Mouse (Mus musculus) embryonic facial prominence, embryonic 13.5 days (tissue): ENCODE results near the gene Spint5. TPM values are rescaled to one million over a fixed set of nuclear protein-coding genes. Genes with fewer than 3 reads are reported as not detected.
A peak's percentile ranks its signal among the peaks of the same experiment; 100 is the strongest.

Source experiments
- ATAC-seq: fragments of 200-750 bp; cut with Nextera tagmentation; 2 replicates; pipeline ENCODE4 v1.8.0; 2017; ENCODE audit warnings: low read depth; ENCODE audit not compliant: insufficient number of reproducible peaks, insufficient read depth, low FRiP score, low TSS enrichment
- H3K27ac ChIP-seq: fragments of 300-500 bp; sonication (generic); 2 replicates; pipeline ENCODE4 v1.5.1; 2015; ENCODE audit warnings: moderate library complexity, mild to moderate bottlenecking, inconsistent platforms
- H3K27me3 ChIP-seq: fragments of 300-500 bp; sonication (generic); 2 replicates; pipeline ENCODE4 v1.6.1; 2015; ENCODE audit warnings: mild to moderate bottlenecking, inconsistent platforms
- H3K36me3 ChIP-seq: fragments of 300-500 bp; sonication (generic); 2 replicates; pipeline ENCODE4 v1.6.1; 2015; ENCODE audit warnings: mild to moderate bottlenecking, inconsistent platforms
- H3K4me1 ChIP-seq: fragments of 300-500 bp; sonication (generic); 2 replicates; pipeline ENCODE4 v1.6.1; 2015; ENCODE audit warnings: inconsistent platforms
- H3K4me2 ChIP-seq: fragments of 300-500 bp; sonication (generic); 2 replicates; pipeline ENCODE4 v1.6.1; 2015; ENCODE audit warnings: moderate library complexity, mild to moderate bottlenecking, inconsistent platforms
- H3K4me3 ChIP-seq: fragments of 300-500 bp; sonication (generic); 2 replicates; pipeline ENCODE4 v1.5.1; 2015; ENCODE audit warnings: mild to moderate bottlenecking, inconsistent platforms
- H3K9ac ChIP-seq: fragments of 300-500 bp; sonication (generic); 2 replicates; pipeline ENCODE4 v1.6.1; 2015; ENCODE audit warnings: mild to moderate bottlenecking, inconsistent platforms
- H3K9me3 ChIP-seq: fragments of 300-500 bp; sonication (generic); 2 replicates; pipeline ENCODE4 v1.6.1; 2016; ENCODE audit warnings: inconsistent platforms
- WGBS: fragments of 180-500 bp; shearing (Covaris S2); methylation state at CpG from one replicate; pipeline ENCODE4 v1.1.7; 2015; ENCODE audit warnings: mixed read lengths; 5-methylcytosine and 5-hydroxymethylcytosine counted together
- polyA plus RNA-seq: library from polyadenylated mRNA; unstranded; fragments of >200 nt; fragmentation: Nextera tagmentation; extraction: Ambion mirVana; gene quantifications from 2 replicates; pipeline ENCODE4 v1.2.1, GENCODE M21; 2015

Gene Spint5
- polyA plus RNA-seq, 1 experiment from 2014 or later: not detected

DNA sequence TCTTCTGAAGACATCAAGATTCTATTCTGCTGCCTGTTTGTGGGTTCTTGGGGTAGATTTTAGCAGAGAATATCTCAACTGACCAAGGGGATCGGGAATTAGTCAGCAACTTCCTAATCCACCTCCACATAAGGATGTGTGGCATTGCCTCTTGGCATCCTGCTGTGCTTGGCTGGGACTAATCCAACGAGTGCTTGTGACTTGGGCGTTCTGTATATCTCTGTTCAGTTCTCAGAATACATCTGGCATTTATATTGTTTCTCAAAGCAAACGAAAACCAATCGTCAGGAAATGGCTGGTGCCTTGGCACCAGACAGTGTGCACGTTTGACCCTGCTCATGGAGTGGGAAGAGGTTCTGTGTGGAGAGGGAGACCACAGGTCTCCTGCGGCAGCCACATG is 24.8 kb downstream of the Spint5 start:
- Histone ChIP-seq H3K9ac (no peak overlapping the region), H3K4me2 (no peak overlapping the region), H3K27me3 (no peaks in the 10 kb centered on the region), H3K4me3 (no peak overlapping the region), H3K9me3 (no peaks in the 10 kb centered on the region), H3K36me3 (no peaks in the 10 kb centered on the region), H3K27ac (no peak overlapping the region), H3K4me1 (peaks cover under 1% of the 10 kb centered on the region; the same call in 1 of the 2 replicates)
- 37% methylated on average over 7 of the region's 7 CpGs for WGBS
- ATAC-seq: no peak

DNA sequence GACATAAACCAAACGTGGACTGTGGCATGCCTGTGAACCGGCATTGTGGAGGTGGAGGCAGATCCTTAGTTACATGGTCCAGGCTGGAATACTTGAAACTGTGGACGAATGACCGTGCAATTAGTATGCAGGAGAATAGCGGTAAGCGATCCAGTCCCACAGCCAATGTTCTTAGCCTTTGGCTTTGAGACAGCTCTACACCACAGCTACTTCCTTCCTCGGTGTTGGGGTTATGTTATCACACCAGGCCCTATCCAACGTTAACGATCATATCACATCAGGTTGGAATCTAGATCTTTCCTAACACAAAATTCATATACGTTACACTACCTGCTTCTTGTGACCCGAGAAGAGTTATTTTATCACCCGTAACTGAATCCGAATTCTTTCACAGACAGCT is 29.9 kb downstream of the Spint5 start:
- ATAC-seq: no peak
- H3K27ac ChIP-seq: no peak overlapping the region
- peaks cover 24% of the 10 kb centered on the region for H3K36me3 ChIP-seq
- 71% methylated on average over 13 of the region's 13 CpGs for WGBS
- no peaks in the 10 kb centered on the region; the same call in 1 of the 2 replicates for H3K27me3 ChIP-seq
- no peaks in the 10 kb centered on the region for H3K9me3 ChIP-seq
- peak overlapping the region; percentile 96 for H3K9ac ChIP-seq
- peak overlapping the region; percentile 91 for H3K4me3 ChIP-seq
- peak overlapping the region; percentile 83 for H3K4me2 ChIP-seq
- peaks cover 18% of the 10 kb centered on the region for H3K4me1 ChIP-seq

DNA sequence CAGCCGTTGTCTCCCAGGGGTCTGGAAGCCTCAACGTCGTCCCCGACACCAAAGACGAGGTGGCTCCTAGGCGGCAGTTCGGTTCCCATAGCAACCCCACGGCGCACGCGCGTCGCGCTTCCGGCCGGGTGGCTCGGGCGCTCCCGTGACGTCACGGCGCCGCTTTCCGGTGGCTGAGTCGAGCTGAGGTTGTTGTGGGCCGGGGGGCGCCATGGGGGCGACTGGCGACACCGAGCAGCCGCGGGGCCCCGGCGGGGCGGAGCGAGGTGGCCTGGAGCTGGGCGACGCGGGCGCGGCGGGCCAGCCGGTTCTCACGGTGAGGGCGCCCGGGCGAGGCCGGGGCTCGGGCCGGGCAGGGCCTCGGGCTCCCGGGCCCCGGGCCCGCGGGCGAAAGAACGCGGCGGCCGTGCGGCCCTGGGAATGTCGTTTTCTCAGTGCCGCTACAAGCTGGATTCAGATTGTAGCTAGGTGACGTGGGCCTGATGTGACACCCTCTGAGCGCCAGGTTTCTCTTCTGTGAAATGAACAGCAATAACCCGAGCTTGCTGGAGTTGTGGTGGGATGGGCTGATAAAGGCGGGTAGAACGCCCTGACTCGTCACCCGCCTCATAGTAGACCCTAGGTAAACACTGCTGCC is 30.9 kb downstream of the Spint5 start, which contains the start of the genes Wfdc3 and Dnttip1:
Gene Wfdc3, minus strand, starts transcription at position 89 of the 637 bp plus-strand sequence.
Gene Dnttip1, plus strand, starts transcription at position 141 of the 637 bp plus-strand sequence.
- Histone ChIP-seq H3K4me3 (peak within 1 kb of the TSS; percentile 91), H3K27ac (peak within 1 kb of the TSS; percentile 78), H3K4me1 (peaks cover 18% of the 10 kb centered on the region), H3K4me2 (peak within 1 kb of the TSS; percentile 83), H3K27me3 (no peaks in the 10 kb centered on the region; the same call in 1 of the 2 replicates), H3K9me3 (no peaks in the 10 kb centered on the region), H3K36me3 (peaks cover 34% of the 10 kb centered on the region), H3K9ac (peak within 1 kb of the TSS; percentile 96)
- under 1% methylated on average over 65 of the region's 70 CpGs for WGBS
- peak; percentile 75; the same call in 1 of the 2 replicates for ATAC-seq

DNA sequence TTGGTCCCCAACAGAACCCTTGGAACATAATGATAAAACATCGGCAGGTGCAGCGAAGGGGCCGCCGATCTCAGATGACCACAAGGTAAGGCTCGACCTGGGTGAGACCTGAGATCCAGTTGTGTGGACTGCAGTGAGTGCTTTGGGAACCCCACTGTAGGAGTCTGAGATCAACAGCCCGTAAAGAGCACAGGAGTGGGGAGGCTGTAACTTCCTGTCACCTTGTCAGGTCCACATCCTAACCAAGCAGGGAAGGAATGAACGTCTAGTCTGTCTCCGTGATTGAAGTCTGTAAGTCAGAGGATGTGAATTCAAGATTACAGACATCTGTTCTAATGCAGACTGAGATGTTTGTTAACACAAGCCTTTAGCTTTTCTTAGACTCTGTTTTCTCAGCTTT is 31.6 kb downstream of the Spint5 start:
- Histone ChIP-seq H3K9me3 (no peaks in the 10 kb centered on the region), H3K36me3 (peaks cover 38% of the 10 kb centered on the region), H3K27ac (no peak overlapping the region), H3K9ac (peak overlapping the region; percentile 96), H3K4me1 (peaks cover 18% of the 10 kb centered on the region), H3K4me3 (peak overlapping the region; percentile 91), H3K4me2 (peak overlapping the region; percentile 83), H3K27me3 (no peaks in the 10 kb centered on the region; the same call in 1 of the 2 replicates)
- 59% methylated on average over 8 of the region's 8 CpGs for WGBS
- ATAC-seq: no peak

DNA sequence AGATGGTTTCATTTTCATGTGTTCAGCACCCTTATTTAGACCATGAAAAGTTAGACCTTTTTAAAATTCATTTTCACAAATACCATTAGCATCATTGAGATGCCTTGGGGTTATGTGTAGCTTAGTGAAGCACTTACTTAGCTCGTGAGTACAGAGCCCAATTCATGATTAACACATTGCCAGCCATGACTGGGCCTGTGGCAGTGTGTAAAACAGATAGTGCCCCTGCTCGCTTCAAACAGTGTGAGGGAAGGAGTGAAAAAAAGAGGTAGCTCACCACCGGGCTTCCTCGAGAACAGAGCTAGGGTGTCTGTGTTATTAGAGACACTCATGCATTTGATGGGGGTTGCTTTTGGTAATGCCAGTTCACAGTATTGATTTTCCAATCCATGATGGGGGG is 33.1 kb downstream of the Spint5 start:
- WGBS: 85% methylated on average over 4 of the region's 4 CpGs
- Histone ChIP-seq H3K4me2 (no peak overlapping the region), H3K27me3 (no peaks in the 10 kb centered on the region; the same call in 1 of the 2 replicates), H3K9me3 (no peaks in the 10 kb centered on the region), H3K9ac (no peak overlapping the region), H3K36me3 (peaks cover 52% of the 10 kb centered on the region), H3K4me3 (no peak overlapping the region), H3K4me1 (peaks cover 18% of the 10 kb centered on the region), H3K27ac (no peak overlapping the region)
- no peak for ATAC-seq

DNA sequence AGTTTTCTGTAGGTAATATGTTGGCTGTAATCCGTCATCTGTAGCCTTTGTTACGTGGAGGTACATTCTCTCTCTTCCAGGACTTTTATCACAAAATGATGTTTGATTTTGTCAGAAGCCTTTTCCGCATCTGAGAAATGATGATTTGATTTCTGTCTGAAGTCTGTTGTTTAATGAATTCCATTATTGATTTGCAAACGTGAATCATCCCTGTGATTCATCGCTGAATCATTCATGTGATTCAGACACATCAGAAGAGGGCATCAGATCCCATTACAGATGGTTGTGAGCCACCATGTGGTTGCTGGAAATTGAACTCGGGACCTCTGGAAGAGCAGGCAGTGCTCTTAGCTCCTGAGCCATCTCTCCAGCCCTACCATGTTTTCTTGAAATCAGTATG is 33.9 kb downstream of the Spint5 start:
- no peak for ATAC-seq
- H3K36me3 ChIP-seq: peaks cover 60% of the 10 kb centered on the region
- peaks cover 18% of the 10 kb centered on the region for H3K4me1 ChIP-seq
- no peaks in the 10 kb centered on the region for H3K9me3 ChIP-seq
- H3K27me3 ChIP-seq: no peaks in the 10 kb centered on the region; the same call in 1 of the 2 replicates
- no peak overlapping the region for H3K4me3 ChIP-seq
- no peak overlapping the region for H3K27ac ChIP-seq
- WGBS: 94% methylated on average over 6 of the region's 6 CpGs
- H3K9ac ChIP-seq: no peak overlapping the region
- no peak overlapping the region for H3K4me2 ChIP-seq

DNA sequence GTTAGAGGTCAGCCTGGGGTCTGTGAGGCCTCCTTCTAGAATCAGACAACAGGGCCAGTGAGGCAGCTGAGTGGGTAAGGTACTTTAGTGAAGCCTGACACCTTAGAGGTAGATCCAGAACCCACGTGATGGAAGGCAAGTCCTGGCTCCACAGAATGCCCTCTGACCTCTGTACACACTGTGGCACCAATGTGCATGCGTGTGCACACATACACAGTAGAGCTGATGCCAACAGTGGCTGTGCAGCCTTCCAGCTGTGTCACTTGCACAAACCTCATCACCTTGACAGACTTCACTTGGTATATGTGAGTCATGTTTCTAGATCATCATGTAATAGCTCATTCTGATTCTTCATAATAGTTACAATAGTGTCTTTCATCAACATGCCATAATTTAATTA is 37.3 kb downstream of the Spint5 start:
- H3K4me3 ChIP-seq: no peak overlapping the region
- no peak overlapping the region for H3K4me2 ChIP-seq
- H3K36me3 ChIP-seq: peaks cover 93% of the 10 kb centered on the region
- 92% methylated on average over 2 of the region's 2 CpGs for WGBS
- no peak overlapping the region for H3K9ac ChIP-seq
- no peaks in the 10 kb centered on the region for H3K9me3 ChIP-seq
- H3K27me3 ChIP-seq: no peaks in the 10 kb centered on the region
- no peak for ATAC-seq
- no peak overlapping the region for H3K27ac ChIP-seq
- H3K4me1 ChIP-seq: 0 out of 2 replicates have a peak, but pooled peaks cover 1% of the 10 kb centered on the region

DNA sequence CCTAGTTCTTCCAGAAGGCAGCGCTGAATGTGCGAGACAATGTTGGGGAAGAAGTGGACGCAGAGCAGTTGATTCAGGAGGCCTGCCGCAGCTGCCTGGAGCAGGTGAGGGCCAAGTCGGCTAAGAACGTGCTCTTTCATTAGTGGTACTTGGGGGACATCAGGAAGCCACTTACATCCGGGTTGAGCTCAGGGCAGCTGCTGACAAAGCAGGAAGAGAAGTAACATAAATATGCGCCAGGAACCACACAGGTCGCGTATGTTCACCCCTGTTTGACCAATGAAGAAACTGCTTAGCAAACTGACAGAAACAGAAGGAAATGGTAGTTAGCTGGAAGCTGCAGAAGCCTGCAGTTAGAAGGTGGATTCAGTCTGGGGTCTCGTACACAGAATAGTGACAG is 39.0 kb downstream of the Spint5 start:
- Histone ChIP-seq H3K27me3 (no peaks in the 10 kb centered on the region), H3K27ac (no peak overlapping the region), H3K36me3 (peaks cover 93% of the 10 kb centered on the region), H3K9ac (no peak overlapping the region), H3K4me1 (no peaks in the 10 kb centered on the region), H3K4me2 (no peak overlapping the region), H3K4me3 (no peak overlapping the region), H3K9me3 (no peaks in the 10 kb centered on the region)
- ATAC-seq: no peak
- WGBS: 86% methylated on average over 11 of the region's 11 CpGs

DNA sequence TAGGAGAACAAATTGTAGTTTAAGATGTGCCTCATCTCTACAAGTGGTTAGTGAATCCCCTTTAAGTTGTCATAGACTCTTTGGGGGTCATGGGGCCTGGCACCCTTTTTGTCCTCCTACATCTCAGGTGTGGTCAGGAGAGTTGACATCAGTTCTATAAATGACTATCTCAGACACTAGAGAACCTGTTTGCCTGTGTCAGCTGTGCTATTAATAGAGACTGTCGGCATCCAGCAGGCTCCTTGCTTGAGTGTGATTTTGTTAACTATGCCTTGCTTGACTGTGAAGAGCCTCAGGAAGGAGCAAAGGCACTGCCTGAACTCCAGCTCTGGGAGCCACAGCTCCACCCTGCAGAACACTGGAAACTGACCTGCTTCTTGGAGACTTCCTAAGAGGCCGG is 39.7 kb downstream of the Spint5 start:
- Histone ChIP-seq H3K27me3 (no peaks in the 10 kb centered on the region), H3K4me1 (no peaks in the 10 kb centered on the region), H3K9ac (no peak overlapping the region), H3K9me3 (no peaks in the 10 kb centered on the region), H3K27ac (no peak overlapping the region), H3K4me2 (no peak overlapping the region), H3K36me3 (peaks cover 96% of the 10 kb centered on the region), H3K4me3 (no peak overlapping the region)
- ATAC-seq: no peak
- 90% methylated on average over 2 of the region's 2 CpGs for WGBS

DNA sequence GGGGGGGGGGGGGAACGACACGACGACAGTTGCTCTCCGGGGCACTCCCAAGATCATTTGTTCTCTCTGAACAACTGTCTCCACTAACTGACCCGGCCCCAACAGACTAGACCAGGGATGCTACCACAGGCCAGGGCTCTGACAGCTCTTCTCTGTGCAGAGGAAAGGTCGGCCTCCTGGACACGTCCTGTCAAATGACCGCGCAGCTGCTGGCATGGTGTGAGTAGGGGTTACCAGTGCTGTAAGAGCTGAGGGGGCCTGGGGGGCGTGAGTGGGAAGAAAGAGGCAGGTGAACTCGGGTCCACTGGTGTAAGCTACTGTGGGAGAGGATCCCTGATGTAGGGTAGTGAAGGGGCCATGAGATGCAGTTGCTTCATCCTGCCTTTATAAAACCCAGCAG is 42.7 kb downstream of the Spint5 start:
- H3K4me2 ChIP-seq: no peak overlapping the region
- no peak overlapping the region for H3K27ac ChIP-seq
- no peak overlapping the region for H3K4me3 ChIP-seq
- peaks cover 99% of the 10 kb centered on the region for H3K36me3 ChIP-seq
- no peak for ATAC-seq
- H3K27me3 ChIP-seq: no peaks in the 10 kb centered on the region
- H3K9ac ChIP-seq: no peak overlapping the region
- H3K9me3 ChIP-seq: no peaks in the 10 kb centered on the region
- 89% methylated on average over 8 of the region's 11 CpGs for WGBS
- no peaks in the 10 kb centered on the region for H3K4me1 ChIP-seq

DNA sequence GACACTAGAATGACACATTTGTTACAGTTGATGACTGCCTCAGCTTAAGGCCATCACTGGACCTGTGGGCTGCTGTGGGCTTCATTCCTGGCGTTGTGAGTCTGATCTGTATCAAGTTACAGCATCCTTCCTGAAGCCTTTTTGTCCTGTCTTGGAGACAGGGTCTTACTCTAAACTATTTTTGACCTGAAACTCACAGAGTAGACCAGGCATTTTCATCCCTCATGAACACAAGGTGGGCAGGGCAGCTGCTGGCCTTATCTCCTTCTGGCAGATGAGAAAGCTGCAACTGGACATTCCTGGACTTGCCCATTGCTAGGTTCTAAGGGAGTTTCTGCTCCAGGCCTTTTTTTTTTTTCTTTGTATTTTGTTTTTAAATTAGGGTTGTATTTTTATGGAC is 43.6 kb downstream of the Spint5 start:
- H3K4me1 ChIP-seq: no peaks in the 10 kb centered on the region
- no peak overlapping the region for H3K27ac ChIP-seq
- no peaks in the 10 kb centered on the region for H3K27me3 ChIP-seq
- H3K36me3 ChIP-seq: peaks cover 98% of the 10 kb centered on the region
- 44% methylated on average over 1 of the region's 1 CpGs for WGBS
- no peak overlapping the region for H3K4me2 ChIP-seq
- H3K9ac ChIP-seq: no peak overlapping the region
- no peaks in the 10 kb centered on the region for H3K9me3 ChIP-seq
- ATAC-seq: no peak
- no peak overlapping the region for H3K4me3 ChIP-seq

DNA sequence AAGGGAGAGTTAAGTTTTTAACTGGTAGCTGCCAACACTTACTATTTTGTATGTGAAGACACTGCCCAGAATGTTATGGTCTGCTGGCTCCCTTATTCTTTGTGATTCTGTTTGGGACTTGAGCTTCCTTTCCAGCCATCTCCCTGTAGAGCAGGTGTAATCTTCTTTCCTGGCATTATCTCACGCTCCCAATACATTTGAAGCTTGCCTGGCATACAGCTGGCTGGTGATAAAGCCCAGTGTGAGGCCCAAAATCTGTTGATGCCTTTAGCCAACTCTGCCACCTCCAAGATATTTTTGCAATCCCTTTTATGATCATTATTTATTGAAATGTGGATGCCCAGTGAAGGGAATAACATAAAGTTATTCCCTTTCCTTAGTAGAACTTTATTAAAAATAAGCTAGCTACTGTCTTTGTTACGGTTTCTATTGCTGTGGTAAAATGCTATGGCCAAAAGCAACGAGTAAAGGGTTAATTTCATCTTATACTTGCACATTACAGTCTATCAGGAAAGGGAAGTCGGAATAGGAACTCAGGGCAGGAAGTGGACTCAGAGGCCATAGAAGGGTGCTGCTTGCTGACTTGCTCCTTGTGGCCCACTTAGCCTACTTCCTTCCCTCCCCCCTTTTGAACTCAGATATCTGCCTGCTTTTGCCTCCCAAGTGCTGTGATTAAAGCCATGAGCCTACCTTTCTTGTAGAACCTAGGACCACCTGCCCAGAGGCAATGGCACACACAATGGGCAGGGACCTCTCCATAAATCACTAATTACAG is 45.1 kb downstream of the Spint5 start:
- WGBS: 85% methylated on average over 4 of the region's 4 CpGs
- Histone ChIP-seq H3K27me3 (no peaks in the 10 kb centered on the region), H3K4me3 (no peak overlapping the region), H3K9ac (no peak overlapping the region), H3K4me2 (no peak overlapping the region), H3K4me1 (no peaks in the 10 kb centered on the region), H3K36me3 (peaks cover 89% of the 10 kb centered on the region), H3K9me3 (no peaks in the 10 kb centered on the region), H3K27ac (no peak overlapping the region)
- no peak for ATAC-seq
